Mouse (Mus musculus) thymus, adult 18-20 months (tissue): ENCODE measurements around the gene Aurka.

Source experiments
- DNase-seq, 2 experiments: peaks; one replicate each; pipeline ENCODE4 v3.0.0; 2022; ENCODE audit warnings: mixed read lengths in 2 of 2

The Aurka gene

GRCm38 (mm10) chr2:172381341-172381740, 11.0 kb upstream of the Aurka start:
- DNase-seq: peak in 1 of 2 experiments; percentile 38

GRCm38 (mm10) chr2:172380513-172380912, 10.2 kb upstream of the Aurka start:
- no peak for DNase-seq

- DNase-seq: peak; percentile 62 to 69
These were observed 8.0 kb upstream of the Aurka start for GRCm38 (mm10) chr2:172378332-172378731.

GRCm38 (mm10) chr2:172376999-172377515, 6.7 kb upstream of the Aurka start:
- no peak for DNase-seq

GRCm38 (mm10) chr2:172376551-172376950, 6.2 kb upstream of the Aurka start:
- no peak for DNase-seq

GRCm38 (mm10) chr2:172371258-172371657, 923 bp upstream of the Aurka start:
- DNase-seq: no peak

GRCm38 (mm10) chr2:172363176-172363575, 7.2 kb downstream of the Aurka start:
- no peak for DNase-seq

GRCm38 (mm10) chr2:172355833-172356232, 14.5 kb downstream of the Aurka start:
- no peak for DNase-seq

- no peak for DNase-seq
These were observed 15.6 kb downstream of the Aurka start for GRCm38 (mm10) chr2:172354761-172355160.

- DNase-seq: no peak
These were observed 17.1 kb downstream of the Aurka start for GRCm38 (mm10) chr2:172353218-172353617.

GRCm38 (mm10) chr2:172350773-172351172, 19.6 kb downstream of the Aurka start:
- DNase-seq: no peak

- no peak for DNase-seq
These were observed 20.6 kb downstream of the Aurka start for GRCm38 (mm10) chr2:172349776-172350175.

- DNase-seq: no peak
These were observed 21.9 kb downstream of the Aurka start for GRCm38 (mm10) chr2:172348297-172348950.

GRCm38 (mm10) chr2:172346933-172347611, 23.3 kb downstream of the Aurka start:
- no peak for DNase-seq

- DNase-seq: no peak
These were observed 24.1 kb downstream of the Aurka start for GRCm38 (mm10) chr2:172346034-172346929.

- DNase-seq: peak; percentile 89 to 91
These were observed 25.0 kb downstream of the Aurka start, which contains the start of gene Fam210b for GRCm38 (mm10) chr2:172345258-172345738. Gene Fam210b, plus strand, starts transcription at chr2:172345565.

- DNase-seq: no peak
These were observed 25.7 kb downstream of the Aurka start for GRCm38 (mm10) chr2:172344669-172345068.

GRCm38 (mm10) chr2:172343751-172344150, 26.6 kb downstream of the Aurka start:
- no peak for DNase-seq

- no peak for DNase-seq
These were observed 28.7 kb downstream of the Aurka start for GRCm38 (mm10) chr2:172341606-172342005.

- DNase-seq: no peak
These were observed 29.4 kb downstream of the Aurka start for GRCm38 (mm10) chr2:172340936-172341335.

- no peak for DNase-seq
These were observed 32.0 kb downstream of the Aurka start for GRCm38 (mm10) chr2:172338206-172338942.

- DNase-seq: no peak
These were observed 41.2 kb downstream of the Aurka start for GRCm38 (mm10) chr2:172329179-172329578.
